Mouse (Mus musculus) intestine, embryonic 15.5 days (tissue): ENCODE data around the gene Pdzd3. TPM values are rescaled to one million over a fixed set of nuclear protein-coding genes. Genes with fewer than 3 reads are reported as not detected.

Experiments used
- ATAC-seq: fragments of 200-750 bp; cut with Nextera tagmentation; 2 replicates; pipeline ENCODE4 v1.8.0; 2017; ENCODE audit warnings: moderate TSS enrichment, moderate library complexity
- H3K27ac ChIP-seq: fragments of 300-500 bp; sonication (generic); 2 replicates; pipeline ENCODE4 v1.5.1; 2015; ENCODE audit warnings: mild to moderate bottlenecking, inconsistent platforms
- H3K27me3 ChIP-seq: fragments of 300-500 bp; sonication (generic); replicated peaks from 2 replicates; pipeline ENCODE4 v1.6.1; 2015; ENCODE audit warnings: inconsistent platforms
- H3K36me3 ChIP-seq: fragments of 300-500 bp; sonication (generic); 2 replicates; pipeline ENCODE4 v1.6.1; 2015; ENCODE audit warnings: inconsistent platforms
- H3K4me1 ChIP-seq: fragments of 300-500 bp; sonication (generic); replicated peaks from 2 replicates; pipeline ENCODE4 v1.6.1; 2015; ENCODE audit warnings: inconsistent platforms
- H3K4me2 ChIP-seq: fragments of 300-500 bp; sonication (generic); replicated peaks from 2 replicates; pipeline ENCODE4 v1.6.1; 2015; ENCODE audit warnings: mild to moderate bottlenecking, inconsistent platforms
- H3K4me3 ChIP-seq: fragments of 300-500 bp; sonication (generic); replicated peaks from 2 replicates; pipeline ENCODE4 v1.5.1; 2015; ENCODE audit warnings: inconsistent platforms
- H3K9ac ChIP-seq: fragments of 300-500 bp; sonication (generic); 2 replicates; pipeline ENCODE4 v1.6.1; 2015; ENCODE audit warnings: inconsistent platforms
- H3K9me3 ChIP-seq: fragments of 300-500 bp; sonication (generic); 2 replicates; pipeline ENCODE4 v1.6.1; 2016; ENCODE audit warnings: inconsistent platforms
- WGBS: fragments of 180-500 bp; shearing (Covaris S2); methylation state at CpG from one replicate; pipeline ENCODE4 v1.1.7; 2015; 5-methylcytosine and 5-hydroxymethylcytosine counted together
- polyA plus RNA-seq: library from polyadenylated mRNA; unstranded; fragments of >200 nt; fragmentation: Nextera tagmentation; extraction: Ambion mirVana; gene quantifications from 2 replicates; pipeline ENCODE4 v1.2.1, GENCODE M21; 2015

Pdzd3 gene
- polyA plus RNA-seq, 1 experiment from 2014 or later = 11.7 TPM

DNA sequence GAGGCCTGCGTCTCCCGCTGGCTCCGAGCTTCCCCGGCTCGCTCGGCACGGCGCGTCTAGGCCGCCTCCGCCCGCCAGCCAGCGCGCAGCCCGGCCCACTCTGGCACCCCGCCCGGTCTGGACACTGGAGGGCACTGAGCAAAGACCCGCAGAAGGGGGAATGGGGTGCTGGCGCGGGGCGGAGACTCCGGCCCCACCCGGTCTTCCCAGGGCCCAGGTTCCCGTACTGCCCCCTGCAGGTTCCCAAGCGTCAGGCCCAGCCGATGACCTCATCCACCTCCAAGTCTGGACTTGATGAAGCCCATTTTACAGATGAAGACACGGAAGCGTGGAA is 16.7 kb upstream of the Pdzd3 start:
- H3K4me1 ChIP-seq = 0 out of 2 replicates have a peak, but pooled peaks cover 8% of the 10 kb centered on the region
- H3K27ac ChIP-seq = peak overlapping the region; percentile 85
- peak overlapping the region; percentile 88 for H3K4me2 ChIP-seq
- H3K9me3 ChIP-seq = 0 out of 2 replicates have a peak, but pooled peaks cover 3% of the 10 kb centered on the region
- no peaks in the 10 kb centered on the region for H3K27me3 ChIP-seq
- peak overlapping the region; percentile 51 for H3K4me3 ChIP-seq
- 6% methylated on average over 28 of the region's 28 CpGs for WGBS
- ATAC-seq = peak; percentile 91
- no peaks in the 10 kb centered on the region for H3K36me3 ChIP-seq
- peak overlapping the region; percentile 87 for H3K9ac ChIP-seq

GRCm38 (mm10) chr9:44267319-44268026 is 16.2 kb upstream of the Pdzd3 start:
- Histone ChIP-seq H3K9me3 (0 out of 2 replicates have a peak, but pooled peaks cover 3% of the 10 kb centered on the region), H3K27me3 (no peaks in the 10 kb centered on the region), H3K36me3 (no peaks in the 10 kb centered on the region), H3K9ac (peak overlapping the region; percentile 87), H3K4me3 (peak overlapping the region; percentile 51), H3K4me1 (0 out of 2 replicates have a peak, but pooled peaks cover 8% of the 10 kb centered on the region), H3K27ac (peak overlapping the region; percentile 85), H3K4me2 (peak overlapping the region; percentile 88)
- peak; percentile 50; the same call in 1 of the 2 replicates for ATAC-seq
- 13% methylated on average over 23 of the region's 23 CpGs for WGBS

- 54% methylated on average over 8 of the region's 8 CpGs for WGBS
- Histone ChIP-seq H3K9ac (no peak overlapping the region), H3K4me2 (peak overlapping the region; percentile 88; the same call in 1 of the 2 replicates), H3K27me3 (no peaks in the 10 kb centered on the region), H3K9me3 (0 out of 2 replicates have a peak, but pooled peaks cover 3% of the 10 kb centered on the region), H3K27ac (no peak overlapping the region), H3K4me3 (no peak overlapping the region), H3K4me1 (0 out of 2 replicates have a peak, but pooled peaks cover 8% of the 10 kb centered on the region), H3K36me3 (no peaks in the 10 kb centered on the region)
- ATAC-seq = no peak
These were observed 15.4 kb upstream of the Pdzd3 start for GRCm38 (mm10) chr9:44266478-44267226.

GRCm38 (mm10) chr9:44261388-44261787 is 10.1 kb upstream of the Pdzd3 start:
- H3K4me2 ChIP-seq = no peak overlapping the region
- no peak overlapping the region for H3K27ac ChIP-seq
- no peak overlapping the region for H3K4me3 ChIP-seq
- WGBS = 73% methylated on average over 14 of the region's 14 CpGs
- H3K36me3 ChIP-seq = no peaks in the 10 kb centered on the region
- no peaks in the 10 kb centered on the region for H3K9me3 ChIP-seq
- H3K27me3 ChIP-seq = no peaks in the 10 kb centered on the region
- H3K4me1 ChIP-seq = no peaks in the 10 kb centered on the region
- H3K9ac ChIP-seq = no peak overlapping the region
- 0 out of 2 replicates have a peak, but pooled peaks have one; percentile 23 for ATAC-seq

DNA sequence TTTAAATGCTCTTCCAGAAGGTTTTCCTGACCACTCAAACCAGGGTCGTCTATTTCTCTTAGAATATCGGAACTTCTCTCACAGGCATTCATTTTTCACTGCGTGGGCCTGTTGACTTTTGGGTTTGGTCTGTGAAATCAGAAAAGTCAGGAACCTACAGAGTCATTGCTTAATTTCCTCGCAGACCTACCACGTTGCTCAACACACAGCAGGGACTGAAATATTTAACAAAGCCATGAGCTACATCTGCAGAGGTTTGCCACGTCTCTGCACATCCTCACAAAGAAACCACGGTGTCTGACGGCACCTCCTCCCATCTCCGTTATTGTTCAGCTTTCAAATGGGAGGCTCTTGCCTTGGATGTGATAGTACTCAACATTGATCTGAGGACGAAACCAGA is 7.7 kb upstream of the Pdzd3 start:
- Histone ChIP-seq H3K4me2 (no peak overlapping the region), H3K4me3 (no peak overlapping the region), H3K27me3 (no peaks in the 10 kb centered on the region), H3K27ac (no peak overlapping the region), H3K9me3 (no peaks in the 10 kb centered on the region), H3K36me3 (no peaks in the 10 kb centered on the region), H3K9ac (no peak overlapping the region), H3K4me1 (peaks cover 3% of the 10 kb centered on the region; the same call in 1 of the 2 replicates)
- 81% methylated on average over 10 of the region's 10 CpGs for WGBS
- no peak for ATAC-seq

GRCm38 (mm10) chr9:44256213-44256612 is 4.9 kb upstream of the Pdzd3 start:
- no peak overlapping the region for H3K4me2 ChIP-seq
- H3K27me3 ChIP-seq = no peaks in the 10 kb centered on the region
- no peak for ATAC-seq
- no peak overlapping the region for H3K4me3 ChIP-seq
- H3K36me3 ChIP-seq = no peaks in the 10 kb centered on the region
- no peaks in the 10 kb centered on the region for H3K9me3 ChIP-seq
- H3K27ac ChIP-seq = no peak overlapping the region
- peaks cover 8% of the 10 kb centered on the region; the same call in 1 of the 2 replicates for H3K4me1 ChIP-seq
- no peak overlapping the region for H3K9ac ChIP-seq
- WGBS = 75% methylated on average over 8 of the region's 8 CpGs

DNA sequence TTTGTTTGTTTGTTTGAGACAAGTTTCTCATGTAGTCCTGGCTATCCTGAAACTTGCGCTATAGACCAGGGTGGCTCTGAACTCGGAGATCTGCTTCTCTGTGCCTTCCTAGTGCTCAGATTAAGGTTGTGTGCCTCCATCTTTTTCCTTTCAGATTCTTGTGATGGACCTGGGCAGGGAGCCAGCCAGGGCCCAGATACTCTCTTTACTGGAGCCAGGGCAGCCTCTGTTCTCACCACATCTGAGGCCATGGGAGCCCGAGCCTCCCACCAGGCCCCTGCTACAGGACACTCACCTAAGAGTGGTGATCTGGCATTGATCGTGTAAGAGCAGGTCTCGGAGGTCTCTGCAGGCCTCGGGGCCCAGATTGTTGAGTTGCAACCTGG is 3.9 kb upstream of the Pdzd3 start:
- WGBS = 60% methylated on average over 6 of the region's 6 CpGs
- Histone ChIP-seq H3K27ac (0 out of 2 replicates have a peak overlapping the region, but pooled peaks have one; percentile 15), H3K4me1 (peaks cover 8% of the 10 kb centered on the region; the same call in 1 of the 2 replicates), H3K4me3 (no peak overlapping the region), H3K9ac (no peak overlapping the region), H3K4me2 (no peak overlapping the region), H3K36me3 (no peaks in the 10 kb centered on the region), H3K27me3 (no peaks in the 10 kb centered on the region), H3K9me3 (no peaks in the 10 kb centered on the region)
- no peak for ATAC-seq

GRCm38 (mm10) chr9:44254508-44255135 is 3.4 kb upstream of the Pdzd3 start:
- Histone ChIP-seq H3K27me3 (no peaks in the 10 kb centered on the region), H3K4me3 (no peak overlapping the region), H3K4me1 (peaks cover 8% of the 10 kb centered on the region; the same call in 1 of the 2 replicates), H3K9me3 (no peaks in the 10 kb centered on the region), H3K4me2 (no peak overlapping the region), H3K9ac (no peak overlapping the region), H3K36me3 (no peaks in the 10 kb centered on the region), H3K27ac (peak overlapping the region; percentile 15; the same call in 1 of the 2 replicates)
- no peak for ATAC-seq
- WGBS = 14% methylated on average over 5 of the region's 5 CpGs

- 75% methylated on average over 6 of the region's 6 CpGs for WGBS
- Histone ChIP-seq H3K4me2 (no peak overlapping the region), H3K27ac (no peak overlapping the region), H3K4me1 (peaks cover 11% of the 10 kb centered on the region; the same call in 1 of the 2 replicates), H3K9me3 (no peaks in the 10 kb centered on the region), H3K4me3 (no peak overlapping the region), H3K9ac (no peak overlapping the region), H3K27me3 (no peaks in the 10 kb centered on the region), H3K36me3 (no peaks in the 10 kb centered on the region)
- ATAC-seq = no peak
These were observed 2.2 kb upstream of the Pdzd3 start for GRCm38 (mm10) chr9:44253441-44253840.

DNA sequence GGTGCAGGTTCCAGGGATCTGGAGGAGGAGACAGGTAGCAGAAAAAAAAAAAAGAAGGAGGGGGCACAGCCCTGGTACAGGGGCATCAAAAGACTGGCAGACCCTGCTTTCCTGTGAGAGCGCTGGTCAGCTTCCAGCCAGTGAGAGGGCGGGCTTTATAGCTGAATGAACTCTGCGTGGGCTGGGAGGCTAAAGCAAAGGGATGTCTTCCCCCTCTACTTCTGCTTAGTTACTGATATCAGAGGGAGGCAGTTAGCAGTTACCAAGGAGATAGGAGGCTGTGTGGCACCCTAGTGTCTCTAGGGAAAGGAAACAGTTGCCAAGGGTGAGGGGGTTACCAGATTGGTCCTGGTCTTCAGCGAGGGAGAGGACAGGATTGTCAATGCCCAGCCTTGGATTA is 826 bp downstream of the Pdzd3 start:
- peak overlapping the region; percentile 43 for H3K4me2 ChIP-seq
- no peaks in the 10 kb centered on the region for H3K9me3 ChIP-seq
- H3K4me1 ChIP-seq = peaks cover 11% of the 10 kb centered on the region; the same call in 1 of the 2 replicates
- no peak overlapping the region for H3K9ac ChIP-seq
- H3K4me3 ChIP-seq = peak overlapping the region; percentile 22; the same call in 1 of the 2 replicates
- 57% methylated on average over 4 of the region's 4 CpGs for WGBS
- H3K27me3 ChIP-seq = no peaks in the 10 kb centered on the region
- H3K36me3 ChIP-seq = no peaks in the 10 kb centered on the region
- ATAC-seq = no peak
- no peak overlapping the region for H3K27ac ChIP-seq

DNA sequence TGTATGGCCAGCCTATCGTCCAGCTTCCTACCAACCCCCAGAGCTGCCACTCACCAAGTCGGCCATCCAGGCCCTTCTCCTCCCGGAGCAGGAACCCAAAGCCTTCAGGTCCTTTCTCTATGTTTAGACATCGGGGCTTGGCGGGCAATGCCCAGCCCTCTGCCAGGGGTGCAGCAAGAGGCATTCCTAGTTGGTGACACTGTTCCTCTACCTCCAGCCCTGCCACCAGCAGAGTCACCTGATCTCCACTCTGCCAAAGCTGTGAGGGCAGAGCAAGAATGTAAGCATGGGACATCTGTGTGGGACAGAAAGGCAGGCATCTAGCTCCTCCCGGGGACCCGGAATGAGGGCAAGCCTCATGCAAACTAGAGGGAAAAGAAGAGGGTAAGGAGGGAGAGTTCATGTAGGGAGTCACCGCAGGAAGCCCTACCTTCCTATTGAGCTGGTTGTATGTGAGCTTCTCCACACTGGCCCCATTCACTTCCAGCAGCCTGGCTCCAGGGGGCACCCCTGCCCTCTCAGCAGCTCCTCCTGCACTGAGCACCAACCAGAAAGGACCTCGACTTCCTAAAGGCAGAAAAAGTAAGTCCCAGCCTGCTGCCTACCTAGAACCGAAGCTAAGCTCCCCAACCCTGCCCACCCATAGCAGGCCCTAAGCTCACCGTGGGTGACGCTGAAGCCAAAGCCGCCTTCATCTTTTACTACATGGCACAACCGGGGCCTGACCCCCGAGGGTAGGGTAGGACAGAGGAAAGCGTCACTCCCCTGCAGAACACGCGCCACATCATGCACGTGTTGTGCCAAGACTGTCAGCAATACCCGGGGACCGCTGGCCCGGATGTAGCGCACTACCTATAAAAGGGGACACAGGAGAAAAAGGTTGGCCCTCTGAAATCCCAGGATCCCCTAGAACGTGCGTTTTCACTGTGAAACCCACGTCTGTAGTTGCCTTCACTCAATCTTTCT is 1.8 kb downstream of the Pdzd3 start:
- Histone ChIP-seq H3K36me3 (no peaks in the 10 kb centered on the region), H3K4me3 (no peak overlapping the region), H3K9ac (no peak overlapping the region), H3K27me3 (no peaks in the 10 kb centered on the region), H3K27ac (no peak overlapping the region), H3K4me1 (peaks cover 8% of the 10 kb centered on the region; the same call in 1 of the 2 replicates), H3K4me2 (peak overlapping the region; percentile 10; the same call in 1 of the 2 replicates), H3K9me3 (no peaks in the 10 kb centered on the region)
- WGBS = 49% methylated on average over 26 of the region's 26 CpGs
- ATAC-seq = peak; percentile 57
